Mouse (Mus musculus): ENCODE results near the gene Abhd2.

- TF ChIP-seq CTCF (IDR thresholded peaks at IDR 0.05; ENCODE audit: low read depth, low read length) (no peak), POLR2A (IDR thresholded peaks at IDR 0.05; ENCODE audit: insufficient read depth, low read length) (no peak), EP300 (IDR thresholded peaks at IDR 0.05; ENCODE audit: insufficient read depth, low read depth, low read length) (no peak)
These were observed 141.7 kb downstream of the Abhd2 start for GRCm38 (mm10) chr7:79414449-79415375.
